Mouse (Mus musculus): ENCODE measurements around the gene Spats1.

The Spats1 gene

DNA sequence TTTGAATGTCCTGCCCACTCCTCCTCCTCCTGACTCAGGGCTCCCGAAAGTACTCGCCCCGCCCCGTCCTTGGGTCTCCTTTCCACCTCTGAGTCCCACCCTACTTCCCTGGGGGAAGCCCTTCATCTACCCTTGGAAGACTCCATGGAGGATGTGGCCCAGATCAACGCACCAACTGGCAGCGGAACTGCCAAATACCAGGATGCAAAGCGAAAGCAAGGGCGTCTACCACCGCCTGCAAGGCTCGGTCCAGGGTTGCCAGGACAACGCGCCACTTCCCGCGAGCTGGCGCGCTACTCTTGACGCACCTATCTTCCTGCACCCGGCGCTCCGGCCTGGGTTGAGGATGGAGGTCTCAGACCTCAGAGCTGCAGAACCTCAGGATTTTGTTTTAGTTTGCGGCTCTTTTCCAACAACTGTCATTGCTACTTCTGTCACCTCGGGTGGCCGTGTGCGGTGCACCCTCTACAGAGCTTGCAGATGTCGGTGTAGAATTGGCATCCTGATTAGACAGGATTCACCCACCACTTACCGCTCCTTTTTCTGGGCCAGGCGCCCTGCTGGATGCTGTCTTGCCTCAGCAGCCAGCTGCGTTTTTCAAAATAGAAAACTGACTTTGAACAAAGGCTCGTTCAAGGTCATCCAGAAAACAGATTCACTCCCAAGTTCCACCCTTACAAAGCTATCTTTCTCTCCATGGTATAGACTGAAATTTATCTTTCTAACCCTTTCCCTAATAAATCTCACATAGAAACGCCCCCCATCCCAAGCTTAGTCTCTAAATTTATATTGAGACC, at the start of gene Spats1:
Spats1 (minus strand) TSS at position 747 of the 797 bp plus-strand sequence.
- DNase-seq (ENCODE audit: low read depth, low spot score), result no peak

DNA sequence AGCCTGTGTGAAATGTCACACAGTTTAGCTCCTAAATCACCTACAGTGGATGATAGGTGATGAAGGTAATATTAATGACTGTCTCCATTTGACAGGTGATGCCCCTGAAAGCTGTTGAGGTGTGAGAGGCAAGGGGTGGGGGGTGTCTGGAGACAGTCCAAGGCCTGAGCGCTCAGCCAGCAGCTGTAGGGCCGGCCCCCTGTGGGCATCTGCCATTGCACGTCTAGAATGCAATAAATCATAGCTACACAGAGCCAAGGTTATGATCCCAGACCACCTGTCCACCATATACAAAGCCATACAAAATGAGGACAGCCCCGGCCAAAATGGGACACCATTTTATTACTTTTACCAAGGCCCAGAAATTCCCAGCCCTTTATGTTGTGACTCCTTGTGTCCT, 49.7 kb upstream of the Spats1 start:
- DNase-seq (ENCODE audit: low read depth, low spot score), result no peak

DNA sequence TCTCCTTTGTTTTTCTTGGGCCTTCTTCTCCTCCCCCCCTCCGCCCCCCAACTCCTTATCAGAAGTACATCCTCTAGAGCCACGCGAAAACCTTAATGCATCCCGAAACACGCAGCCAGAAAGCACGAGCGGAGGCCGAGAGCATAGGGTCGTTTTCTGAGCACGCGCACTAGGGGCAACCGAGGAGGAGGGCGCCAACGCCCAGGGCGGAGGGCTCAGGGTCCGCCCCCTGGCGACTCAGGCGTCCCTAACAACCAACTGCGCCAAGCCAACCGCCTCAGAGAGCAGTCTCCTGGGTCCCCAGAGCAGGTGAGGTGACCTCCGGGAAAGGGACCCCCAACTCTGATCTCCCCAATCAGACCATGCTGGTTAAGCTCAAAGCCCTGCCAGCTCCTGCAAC, 48.0 kb upstream of the Spats1 start, which contains the start of gene Tcte1:
Tcte1 (plus strand) TSS at position 172 of the 400 bp plus-strand sequence.
- DNase-seq (ENCODE audit: low read depth, low spot score), result no peak

DNA sequence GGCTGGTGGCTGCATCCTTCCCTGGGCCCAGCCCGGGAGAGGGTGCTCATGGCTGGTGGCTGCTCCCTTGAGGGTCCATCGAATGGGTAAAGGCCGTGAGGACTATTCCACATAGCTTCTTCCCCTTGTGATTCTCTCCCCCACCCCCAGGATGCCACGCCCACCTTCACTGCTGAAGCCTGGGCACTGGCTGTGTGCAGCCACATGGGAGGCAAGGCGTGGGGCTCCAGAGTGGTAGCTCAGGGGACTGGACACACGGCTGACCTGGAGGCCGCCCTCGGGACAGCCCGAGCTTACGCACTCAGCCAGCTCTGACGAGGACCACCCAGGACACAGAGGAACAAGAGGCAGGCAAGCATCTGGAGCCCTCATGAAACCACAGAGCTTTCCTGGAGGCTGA, 44.9 kb upstream of the Spats1 start:
- DNase-seq (ENCODE audit: low read depth, low spot score), result no peak

DNA sequence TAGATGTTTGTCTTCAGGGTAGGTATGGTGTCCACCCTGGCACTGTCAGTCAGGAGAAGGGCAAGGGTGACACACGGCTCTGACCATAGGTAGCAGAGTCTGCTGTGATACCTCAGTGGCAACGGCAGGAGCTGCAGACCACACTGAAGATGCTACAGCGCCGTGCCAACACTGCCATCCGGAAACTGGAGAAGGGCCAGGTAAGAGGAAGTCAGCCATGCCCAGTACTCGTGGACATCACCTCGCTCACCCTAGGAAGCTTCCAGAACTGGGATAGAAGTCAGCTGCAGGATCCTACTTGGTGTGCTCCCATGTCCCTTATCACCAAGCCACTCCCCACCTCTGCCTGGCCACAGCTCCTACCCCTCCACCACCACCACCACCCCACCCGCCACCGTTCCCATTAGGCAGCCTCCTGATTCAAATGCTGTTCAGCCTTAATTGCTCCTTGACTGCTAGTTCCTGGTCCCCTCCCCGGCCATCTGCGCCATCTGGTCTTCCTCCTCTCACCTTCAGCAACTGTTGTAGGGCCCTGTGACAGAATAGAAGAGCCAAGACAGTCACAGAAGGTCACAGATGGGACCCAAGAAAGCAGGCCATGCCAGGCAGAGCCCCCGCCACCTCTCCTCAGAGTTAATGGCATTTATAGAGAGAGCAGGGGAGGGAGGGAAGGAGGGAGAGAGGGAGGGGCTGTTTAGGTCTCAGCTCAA, 43.7 kb upstream of the Spats1 start:
- DNase-seq (ENCODE audit: low read depth, low spot score), result no peak

DNA sequence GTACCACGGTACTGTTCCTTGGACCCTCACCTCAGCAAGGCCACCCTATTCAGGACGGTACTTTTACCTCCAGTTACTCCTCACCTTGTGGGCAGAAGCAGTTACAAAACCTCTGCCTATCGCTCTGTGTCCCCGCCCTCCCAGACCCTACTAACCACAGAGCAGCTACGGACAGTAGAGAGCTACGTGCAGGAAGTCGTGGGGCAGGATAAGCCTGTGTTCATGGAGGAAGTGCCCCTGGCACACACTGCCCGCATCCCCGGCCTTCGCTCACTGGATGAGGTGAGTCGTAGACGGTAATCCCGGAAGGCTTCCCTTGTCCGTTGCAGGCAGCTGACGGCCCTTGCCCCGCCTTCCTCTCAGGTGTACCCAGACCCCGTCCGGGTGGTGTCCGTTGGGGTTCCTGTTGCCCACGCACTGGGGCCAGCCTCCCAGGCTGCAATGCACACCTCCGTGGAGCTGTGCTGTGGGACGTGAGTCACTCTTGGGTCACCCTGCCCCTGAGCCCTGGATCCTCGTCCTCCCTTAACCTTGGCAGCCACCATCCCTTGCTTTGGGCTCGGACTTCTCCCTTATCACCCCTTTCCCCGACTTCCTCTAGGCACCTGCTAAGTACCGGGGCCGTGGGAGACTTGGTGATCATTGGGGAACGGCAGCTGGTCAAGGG, 42.5 kb upstream of the Spats1 start:
- no peak for DNase-seq (ENCODE audit: low read depth, low spot score)

DNA sequence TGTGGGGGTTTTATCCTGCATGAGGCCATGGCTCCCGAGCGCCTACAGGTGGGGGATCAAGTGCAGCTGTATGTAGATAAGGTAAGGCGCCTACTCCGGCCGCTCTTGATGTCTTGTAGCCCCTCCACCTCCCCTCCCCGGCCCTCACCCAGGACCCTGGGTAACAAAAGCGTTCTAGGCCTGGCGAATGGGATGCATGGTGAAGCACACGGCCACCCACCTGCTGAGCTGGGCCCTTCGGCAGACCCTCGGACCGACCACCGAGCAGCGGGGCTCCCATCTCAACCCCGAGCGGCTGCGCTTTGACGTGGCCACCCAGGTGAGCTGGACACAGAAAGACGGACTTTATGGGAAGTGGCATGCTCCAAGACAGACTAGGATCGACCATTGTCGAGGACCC, 41.9 kb upstream of the Spats1 start:
- DNase-seq (ENCODE audit: low read depth, low spot score), result no peak

DNA sequence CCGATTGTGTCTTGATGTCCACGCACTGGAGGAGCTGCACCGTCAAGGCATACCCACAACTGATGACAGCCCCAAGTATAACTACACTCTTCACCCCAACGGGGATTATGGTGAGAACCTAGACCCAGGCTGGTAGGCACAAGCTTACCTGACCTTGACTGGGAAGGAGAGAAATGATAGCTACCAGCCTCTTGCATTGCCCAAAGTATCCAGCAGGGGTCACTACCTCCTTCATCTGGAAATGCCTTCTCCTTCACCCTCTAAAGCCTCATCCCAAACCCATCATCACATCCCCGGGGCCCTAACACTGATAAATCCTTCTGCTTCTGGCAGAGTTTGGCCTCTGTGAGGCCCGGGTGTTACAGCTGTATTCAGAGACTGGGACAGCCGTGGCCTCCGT, 41.3 kb upstream of the Spats1 start:
- DNase-seq (ENCODE audit: low read depth, low spot score), result peak; percentile 48

DNA sequence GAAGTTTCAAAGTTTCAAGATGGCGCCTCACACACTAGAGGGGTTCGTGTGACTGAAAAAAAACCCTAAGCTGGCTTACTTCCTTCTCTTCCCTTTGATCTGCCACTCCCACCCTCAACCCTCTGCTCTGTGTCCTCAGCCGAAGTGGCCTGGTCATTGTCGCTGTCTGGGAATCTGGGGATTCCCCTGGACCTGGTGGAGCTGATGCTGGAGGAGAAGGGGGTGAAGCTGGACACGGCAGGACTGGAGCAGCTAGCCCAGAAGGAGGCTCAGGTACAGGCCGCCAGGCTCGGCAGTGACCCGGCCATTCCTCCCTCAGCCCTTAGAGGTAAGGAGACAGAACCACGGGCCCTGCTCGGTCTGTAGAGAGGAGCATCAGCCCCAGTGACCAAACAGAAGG, 40.6 kb upstream of the Spats1 start:
- DNase-seq (ENCODE audit: low read depth, low spot score), result no peak

DNA sequence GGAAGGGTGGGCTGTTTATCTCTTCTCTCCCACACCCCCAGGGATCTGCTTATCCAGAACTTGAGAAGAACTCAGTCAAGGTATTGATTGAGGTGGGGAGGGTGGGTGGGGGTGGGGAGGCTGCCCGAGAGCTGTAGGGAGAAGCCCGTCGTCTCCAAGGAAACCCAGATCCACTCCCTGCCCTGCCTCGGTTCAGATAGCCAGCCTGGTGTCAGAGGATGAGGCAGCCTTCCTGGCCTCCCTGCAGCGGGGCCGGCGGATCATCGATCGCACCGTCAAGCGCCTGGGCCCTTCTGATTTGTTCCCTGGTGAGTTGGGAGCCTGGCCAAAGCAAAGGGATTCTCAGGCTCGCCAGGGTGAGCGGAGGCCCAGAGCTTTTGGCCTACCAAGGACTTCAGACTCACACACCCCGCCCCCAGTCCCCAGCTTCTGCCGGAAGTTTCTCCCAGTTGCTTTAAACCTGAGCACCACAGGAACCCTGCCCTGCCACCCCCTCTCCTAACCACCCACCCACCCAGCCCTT, 40.0 kb upstream of the Spats1 start:
- no peak for DNase-seq (ENCODE audit: low read depth, low spot score)

DNA sequence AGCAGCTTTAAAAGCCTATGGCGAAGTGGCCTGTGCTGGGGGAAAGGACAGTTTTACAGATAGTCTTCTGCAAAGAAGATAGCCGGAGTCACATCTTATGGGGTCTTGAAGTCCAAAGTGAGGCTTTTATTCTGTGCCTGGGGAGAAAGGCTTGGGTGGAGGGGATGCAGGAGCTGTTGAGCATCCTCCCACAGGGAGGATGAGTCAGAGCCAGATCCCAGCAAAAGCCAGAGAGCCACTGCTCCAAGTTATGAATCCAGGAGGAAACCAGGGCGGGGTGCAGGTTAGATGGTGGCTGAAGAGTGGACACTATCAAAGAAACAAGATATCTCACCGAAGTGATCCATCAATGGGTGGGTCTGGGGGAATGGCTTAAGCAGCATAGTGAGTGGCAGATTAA, 36.5 kb upstream of the Spats1 start:
- DNase-seq (ENCODE audit: low read depth, low spot score), result no peak

DNA sequence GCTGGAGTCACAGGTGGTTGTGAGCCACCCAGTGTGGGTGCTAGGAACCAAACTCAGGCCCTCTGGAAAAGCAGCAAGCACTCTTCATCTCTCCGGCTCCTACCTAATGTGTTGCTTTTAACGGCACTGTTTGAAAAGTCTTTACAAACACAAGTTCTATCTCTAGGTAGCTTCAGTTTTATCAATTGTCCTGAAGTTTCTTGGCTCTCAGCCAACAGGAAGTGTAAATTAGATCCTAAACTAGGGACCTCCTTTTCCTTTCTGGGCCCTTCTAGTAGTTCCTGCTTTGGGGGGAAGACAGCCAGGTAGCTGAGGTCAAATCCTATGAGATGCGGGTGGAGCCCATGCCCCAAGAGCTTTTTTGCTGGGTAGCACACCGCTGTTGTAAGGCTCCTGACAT, 35.7 kb upstream of the Spats1 start:
- no peak for DNase-seq (ENCODE audit: low read depth, low spot score)

DNA sequence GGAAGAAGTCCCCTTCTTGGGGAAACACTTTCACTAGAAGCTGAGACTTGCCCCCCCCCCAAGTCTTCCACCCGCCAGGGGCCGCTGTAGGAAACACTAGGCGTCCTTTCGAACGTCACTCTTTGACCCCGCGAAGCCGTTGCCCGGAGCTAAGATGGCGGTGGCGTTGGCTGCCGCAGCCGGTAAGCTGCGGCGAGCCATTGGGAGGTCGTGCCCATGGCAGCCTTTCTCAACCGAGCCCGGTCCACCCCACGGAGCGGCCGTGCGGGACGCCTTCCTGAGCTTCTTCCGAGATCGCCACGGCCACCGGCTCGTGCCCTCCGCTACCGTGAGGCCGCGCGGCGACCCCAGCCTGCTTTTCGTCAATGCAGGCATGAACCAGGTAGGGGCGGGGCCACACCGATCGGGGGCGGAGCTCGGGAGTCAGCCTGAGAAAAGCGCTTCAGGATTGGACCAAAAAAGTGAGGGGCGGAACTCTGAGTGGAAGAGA, 31.5 kb upstream of the Spats1 start, which contains the start of gene Aars2:
Aars2 (plus strand) TSS at position 142 of the 490 bp plus-strand sequence.
- peak; percentile 81 for DNase-seq (ENCODE audit: low read depth, low spot score)

DNA sequence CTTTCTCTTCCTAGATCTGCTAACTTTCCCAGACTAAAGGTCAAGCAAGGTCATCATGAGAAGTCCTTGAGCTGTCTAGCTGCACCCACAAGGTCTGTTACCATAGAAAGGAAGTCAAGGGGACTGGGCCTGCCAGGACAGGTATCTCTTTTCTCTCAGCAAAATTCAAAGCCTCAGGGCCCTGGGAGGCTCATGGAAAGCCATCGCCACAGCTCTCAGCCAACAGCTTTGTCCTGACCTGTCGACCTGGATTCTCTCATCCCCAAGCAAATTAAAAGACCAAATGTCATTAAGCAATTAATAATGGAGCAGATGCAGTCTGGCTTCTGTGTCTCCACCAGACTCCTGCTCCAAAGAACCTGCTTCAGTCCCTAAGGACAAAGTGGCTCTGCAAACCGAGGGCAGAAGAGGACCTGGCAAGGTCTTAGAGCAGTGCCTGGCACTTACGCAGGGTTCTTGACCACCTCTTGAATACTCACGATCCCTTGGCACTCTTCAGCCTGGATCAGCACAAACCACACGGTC, 30.8 kb upstream of the Spats1 start:
- DNase-seq (ENCODE audit: low read depth, low spot score), result no peak

DNA sequence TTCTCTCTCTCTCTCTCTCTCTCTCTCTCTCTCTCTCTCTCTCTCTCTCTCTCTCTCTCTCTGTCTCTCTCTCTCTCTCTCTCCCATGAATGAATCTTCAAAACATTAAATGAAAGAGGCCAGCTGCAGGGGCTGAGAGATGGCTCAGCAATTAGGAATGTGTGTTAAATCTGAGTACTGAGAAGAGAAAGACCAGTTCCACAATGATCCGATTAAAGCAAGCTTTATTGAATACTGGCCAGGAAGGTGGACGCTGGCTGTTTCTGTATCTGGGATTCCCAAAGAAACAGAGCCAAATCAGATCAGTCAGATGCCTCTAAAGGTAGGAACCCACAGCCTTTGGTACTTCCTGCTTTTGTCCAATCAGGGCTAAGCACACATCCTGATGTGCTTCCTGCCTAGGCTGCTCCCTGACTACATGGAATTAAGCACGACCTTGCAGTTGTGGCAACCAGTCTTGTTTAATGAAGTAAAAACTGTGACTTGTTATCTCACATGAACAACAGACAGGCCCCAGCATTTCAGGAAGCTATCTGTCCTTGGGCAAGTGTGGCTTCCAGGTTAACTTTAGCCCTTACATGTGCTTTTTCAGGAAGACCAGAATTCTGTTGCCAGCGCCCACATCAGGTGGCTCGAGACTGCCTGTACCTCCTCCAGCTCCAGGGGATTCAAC, 28.2 kb upstream of the Spats1 start:
- no peak for DNase-seq (ENCODE audit: low read depth, low spot score)

DNA sequence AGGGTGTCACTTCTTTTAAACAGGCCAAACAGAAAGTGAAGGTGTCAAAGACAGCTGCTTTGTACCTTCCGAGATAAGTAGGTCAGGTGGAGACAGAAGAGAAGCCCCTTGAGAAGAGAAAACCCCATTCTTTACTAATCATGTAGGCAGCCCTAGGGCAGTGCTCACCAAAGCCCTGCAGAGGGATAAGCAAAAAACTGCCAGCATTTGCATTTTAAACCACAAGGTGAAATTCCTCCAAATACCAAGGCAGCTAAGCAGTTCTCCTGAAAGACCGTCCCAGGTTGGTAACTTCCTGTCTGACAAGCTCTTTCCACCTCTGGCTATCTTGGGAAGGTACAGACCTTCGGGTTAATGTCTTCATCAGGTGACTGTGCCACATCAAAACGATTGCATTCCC, 27.1 kb upstream of the Spats1 start:
- no peak for DNase-seq (ENCODE audit: low read depth, low spot score)

DNA sequence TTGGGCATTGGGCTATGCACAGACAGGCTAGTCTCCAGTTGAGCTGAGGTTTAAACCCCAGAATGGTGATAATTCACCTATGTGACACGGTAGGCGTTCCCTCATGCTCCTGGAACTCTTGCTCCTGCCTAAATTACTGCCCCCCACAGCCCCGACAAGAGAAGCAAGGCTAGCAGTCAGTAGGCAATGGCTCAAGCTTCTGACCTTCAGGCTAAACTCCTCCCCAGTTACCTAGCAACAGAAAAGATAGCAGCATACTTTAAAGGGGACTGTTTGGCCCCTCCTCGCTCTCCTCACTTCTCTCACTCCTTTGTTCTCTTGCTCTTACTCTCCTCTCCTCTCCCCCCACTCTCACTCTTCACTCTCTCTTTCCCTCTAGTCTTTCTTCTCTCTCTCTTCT, 25.8 kb upstream of the Spats1 start:
- no peak for DNase-seq (ENCODE audit: low read depth, low spot score)

DNA sequence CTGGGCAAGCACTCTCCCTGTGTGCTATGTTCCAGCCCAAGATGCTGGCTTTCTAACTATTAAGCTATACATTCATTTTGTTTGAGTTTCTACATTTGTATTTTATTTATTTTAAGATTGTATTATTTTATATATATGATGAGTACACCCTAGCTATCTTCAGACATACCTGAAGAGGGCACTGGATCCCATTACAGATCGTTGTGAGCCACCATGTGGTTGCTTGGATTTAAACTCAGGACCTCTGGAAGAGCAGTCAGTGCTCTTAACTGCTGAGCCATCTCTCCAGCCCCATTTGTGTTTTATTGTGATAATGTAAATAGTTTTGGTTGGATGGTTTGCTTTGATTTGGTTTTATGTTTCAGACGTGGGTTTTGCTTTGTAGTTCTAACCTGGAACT, 24.3 kb upstream of the Spats1 start:
- DNase-seq (ENCODE audit: low read depth, low spot score), result no peak

DNA sequence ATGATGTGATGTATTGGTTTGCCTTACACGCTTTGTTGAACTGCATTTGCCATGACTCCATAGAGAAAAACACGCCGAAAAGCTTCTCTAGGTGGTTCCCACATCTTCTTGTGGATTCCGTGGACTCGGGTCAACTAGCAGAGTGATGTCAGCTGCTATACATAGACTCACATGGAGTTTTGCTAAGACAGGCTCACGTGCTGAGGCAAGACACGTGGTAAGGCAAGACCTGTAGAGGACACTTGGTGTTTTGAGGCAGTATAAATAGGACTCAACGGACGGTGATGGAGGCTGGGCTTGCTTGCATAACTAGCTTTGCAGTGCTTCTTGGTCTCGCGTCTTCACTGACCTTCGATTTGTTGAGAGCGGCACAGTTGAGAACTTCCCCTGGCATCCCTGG, 23.2 kb upstream of the Spats1 start:
- no peak for DNase-seq (ENCODE audit: low read depth, low spot score)

DNA sequence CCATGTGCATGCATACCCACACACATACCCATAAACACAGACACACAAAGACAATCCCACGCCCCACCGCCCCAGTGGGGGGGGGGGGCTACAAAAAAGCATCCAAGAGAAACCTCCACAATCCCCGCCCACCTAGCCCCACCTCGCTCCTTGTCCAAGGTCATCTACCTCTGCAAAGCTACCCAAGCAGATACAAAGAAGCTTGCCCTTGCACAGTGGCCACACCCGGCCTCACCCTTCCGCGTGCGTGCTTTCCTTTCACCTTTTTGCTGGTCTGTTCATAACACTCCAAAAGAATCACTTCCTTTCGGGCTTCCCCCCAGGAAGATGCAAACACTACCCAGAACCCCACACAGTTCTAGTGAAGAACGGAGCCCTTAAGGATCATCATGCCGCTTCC, 20.2 kb upstream of the Spats1 start:
- no peak for DNase-seq (ENCODE audit: low read depth, low spot score)

DNA sequence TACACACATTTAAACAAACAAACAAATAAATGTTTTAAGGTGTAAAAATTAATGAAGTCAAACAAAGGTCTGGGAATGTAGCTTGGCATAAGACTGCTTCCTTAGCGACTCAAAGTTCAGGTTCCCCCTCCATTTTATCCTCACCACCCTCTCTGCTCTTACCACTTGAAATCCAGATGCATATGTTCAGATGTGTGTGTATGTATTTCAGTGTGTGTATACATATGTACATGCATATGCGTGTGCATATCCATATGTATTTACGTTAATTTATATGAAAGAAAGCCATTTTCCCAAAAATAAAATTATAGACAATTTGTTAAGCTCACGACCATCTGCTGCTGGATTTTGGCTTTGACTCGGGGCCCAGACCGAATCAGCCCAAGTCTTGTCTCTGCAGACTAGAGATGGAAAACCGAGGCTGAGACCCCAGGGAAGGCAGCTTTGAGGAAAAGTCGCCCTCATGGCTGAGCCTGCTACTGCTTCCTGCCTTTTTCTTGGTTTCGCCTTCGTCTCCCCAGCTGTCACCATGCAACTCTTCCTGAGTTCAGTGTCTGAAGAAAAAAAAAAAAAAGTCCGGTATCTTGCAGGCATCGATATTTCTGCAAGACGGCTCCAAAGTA, 15.4 kb upstream of the Spats1 start:
- no peak for DNase-seq (ENCODE audit: low read depth, low spot score)
